Mouse (Mus musculus): ENCODE measurements around the gene Plxnb2.

DNA sequence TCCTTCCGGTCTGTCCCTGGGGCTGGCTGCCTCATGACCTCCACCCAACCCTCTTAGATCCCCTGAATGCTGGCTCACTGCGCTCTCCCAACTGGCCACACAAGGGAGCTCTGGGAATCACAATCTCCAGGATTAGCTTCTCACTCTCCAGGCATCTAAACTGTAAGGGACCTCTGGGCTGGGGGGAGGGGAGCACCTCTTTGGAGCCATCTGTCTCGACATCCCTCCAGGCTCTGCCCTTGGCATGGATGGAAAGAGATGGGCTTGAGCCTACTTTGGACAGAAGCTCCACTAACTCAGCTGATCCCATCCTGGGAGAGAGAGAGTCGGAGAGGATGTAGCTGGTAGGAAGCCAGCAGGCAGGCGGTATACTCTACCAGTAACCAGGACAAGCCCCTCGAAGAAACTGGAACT lies 1.7 kb upstream of the Plxnb2 start:
- TF ChIP-seq CTCF (IDR thresholded peaks at IDR 0.05; ENCODE audit: borderline replicate concordance, extremely low read depth, insufficient read depth, insufficient read length) = no peak
- TF ChIP-seq POLR2A (IDR thresholded peaks at IDR 0.05; ENCODE audit: borderline replicate concordance, extremely low read depth, insufficient read depth, insufficient read length, poor library complexity, severe bottlenecking) = no peak

Measured in brain, embryonic 14.5 days (tissue).